Mouse (Mus musculus) hindbrain, embryonic 12.5 days (tissue): Measurements from ENCODE around the gene 4930595D18Rik. TPM values are rescaled to one million over a fixed set of nuclear protein-coding genes. Genes with fewer than 3 reads are reported as not detected.

Experiments used
- ATAC-seq: fragments of 200-750 bp; cut with Nextera tagmentation; 2 replicates; pipeline ENCODE4 v1.8.0; 2017; ENCODE audit warnings: moderate TSS enrichment; ENCODE audit not compliant: low FRiP score
- H3K27ac ChIP-seq: fragments of 300-500 bp; sonication (generic); 2 replicates; pipeline ENCODE4 v1.5.1; 2016; ENCODE audit warnings: mild to moderate bottlenecking
- H3K27me3 ChIP-seq: fragments of 300-500 bp; sonication (generic); 2 replicates; pipeline ENCODE4 v1.6.1; 2016; ENCODE audit warnings: mild to moderate bottlenecking
- H3K36me3 ChIP-seq: fragments of 300-500 bp; sonication (generic); 2 replicates; pipeline ENCODE4 v1.6.1; 2016; ENCODE audit warnings: mild to moderate bottlenecking
- H3K4me1 ChIP-seq: fragments of 300-500 bp; sonication (generic); 2 replicates; pipeline ENCODE4 v1.6.1; 2016
- H3K4me2 ChIP-seq: fragments of 300-500 bp; sonication (generic); replicated peaks from 2 replicates; pipeline ENCODE4 v1.6.1; 2016; ENCODE audit warnings: mild to moderate bottlenecking
- H3K4me3 ChIP-seq: fragments of 300-500 bp; sonication (generic); 2 replicates; pipeline ENCODE4 v1.5.1; 2016; ENCODE audit warnings: mild to moderate bottlenecking
- H3K9ac ChIP-seq: fragments of 300-500 bp; sonication (generic); 2 replicates; pipeline ENCODE4 v1.6.1; 2016; ENCODE audit warnings: mild to moderate bottlenecking, moderate library complexity
- H3K9me3 ChIP-seq: fragments of 300-500 bp; sonication (generic); replicated peaks from 2 replicates; pipeline ENCODE4 v1.6.1; 2016; ENCODE audit warnings: mild to moderate bottlenecking
- WGBS: fragments of 180-500 bp; shearing (Covaris S2); methylation state at CpG from one replicate; pipeline ENCODE4 v1.1.7; 2016; 5-methylcytosine and 5-hydroxymethylcytosine counted together
- polyA plus RNA-seq: library from polyadenylated mRNA; unstranded; fragments of >200 nt; fragmentation: Nextera tagmentation; extraction: Ambion mirVana; gene quantifications from 2 replicates; pipeline ENCODE4 v1.2.1, GENCODE M21; 2016

The 4930595D18Rik gene
- polyA plus RNA-seq, 1 experiment from 2014 or later, result not detected

- Histone ChIP-seq H3K27ac (peak overlapping the region; percentile 91), H3K9ac (peak overlapping the region; percentile 53; the same call in 1 of the 2 replicates), H3K4me1 (peaks cover 50% of the 10 kb centered on the region), H3K4me2 (peak overlapping the region; percentile 65), H3K9me3 (no peaks in the 10 kb centered on the region), H3K36me3 (no peaks in the 10 kb centered on the region), H3K27me3 (no peaks in the 10 kb centered on the region), H3K4me3 (peak overlapping the region; percentile 31)
- WGBS, result 1% methylated on average over 13 of the region's 13 CpGs
- ATAC-seq, result peak; percentile 87
Observed at GRCm38 (mm10) chr12:111164310-111164751, 20.0 kb downstream of the 4930595D18Rik start.

GRCm38 (mm10) chr12:111162312-111163061, 21.8 kb downstream of the 4930595D18Rik start:
- Histone ChIP-seq H3K4me2 (peak overlapping the region; percentile 46), H3K9ac (peak overlapping the region; percentile 32), H3K27me3 (no peaks in the 10 kb centered on the region), H3K4me3 (peak overlapping the region; percentile 7; the same call in 1 of the 2 replicates), H3K27ac (peak overlapping the region; percentile 82), H3K4me1 (peaks cover 35% of the 10 kb centered on the region), H3K36me3 (no peaks in the 10 kb centered on the region), H3K9me3 (no peaks in the 10 kb centered on the region)
- WGBS, result 11% methylated on average over 16 of the region's 16 CpGs
- ATAC-seq, result peak; percentile 47

GRCm38 (mm10) chr12:111161943-111162311, 22.4 kb downstream of the 4930595D18Rik start:
- H3K4me2 ChIP-seq, result peak overlapping the region; percentile 46
- no peaks in the 10 kb centered on the region for H3K36me3 ChIP-seq
- H3K27me3 ChIP-seq, result no peaks in the 10 kb centered on the region
- ATAC-seq, result no peak
- peaks cover 35% of the 10 kb centered on the region for H3K4me1 ChIP-seq
- H3K27ac ChIP-seq, result peak overlapping the region; percentile 82
- 0 out of 2 replicates have a peak overlapping the region, but pooled peaks have one; percentile 7 for H3K4me3 ChIP-seq
- no peak overlapping the region; the same call in 1 of the 2 replicates for H3K9ac ChIP-seq
- H3K9me3 ChIP-seq, result no peaks in the 10 kb centered on the region
- 35% methylated on average over 7 of the region's 7 CpGs for WGBS

GRCm38 (mm10) chr12:111160871-111161270, 23.4 kb downstream of the 4930595D18Rik start:
- H3K36me3 ChIP-seq, result no peaks in the 10 kb centered on the region
- H3K27ac ChIP-seq, result no peak overlapping the region
- no peak overlapping the region for H3K9ac ChIP-seq
- H3K9me3 ChIP-seq, result no peaks in the 10 kb centered on the region
- H3K27me3 ChIP-seq, result no peaks in the 10 kb centered on the region
- H3K4me2 ChIP-seq, result no peak overlapping the region
- no peak overlapping the region for H3K4me3 ChIP-seq
- 91% methylated on average over 10 of the region's 10 CpGs for WGBS
- ATAC-seq, result no peak
- peaks cover 34% of the 10 kb centered on the region for H3K4me1 ChIP-seq

- 74% methylated on average over 12 of the region's 12 CpGs for WGBS
- no peak overlapping the region for H3K9ac ChIP-seq
- no peak for ATAC-seq
- H3K4me1 ChIP-seq, result peaks cover 25% of the 10 kb centered on the region
- H3K4me2 ChIP-seq, result no peak overlapping the region
- H3K27ac ChIP-seq, result no peak overlapping the region
- no peaks in the 10 kb centered on the region for H3K27me3 ChIP-seq
- H3K36me3 ChIP-seq, result no peaks in the 10 kb centered on the region
- H3K9me3 ChIP-seq, result no peaks in the 10 kb centered on the region
- H3K4me3 ChIP-seq, result no peak overlapping the region
Observed at GRCm38 (mm10) chr12:111159659-111160428, 24.4 kb downstream of the 4930595D18Rik start.

- Histone ChIP-seq H3K9ac (no peak overlapping the region), H3K27ac (no peak overlapping the region), H3K4me1 (peaks cover 6% of the 10 kb centered on the region; the same call in 1 of the 2 replicates), H3K4me3 (no peak overlapping the region), H3K27me3 (no peaks in the 10 kb centered on the region), H3K4me2 (no peak overlapping the region), H3K36me3 (no peaks in the 10 kb centered on the region), H3K9me3 (no peaks in the 10 kb centered on the region)
- ATAC-seq, result no peak
- WGBS, result 88% methylated on average over 1 of the region's 1 CpGs
Observed at GRCm38 (mm10) chr12:111155756-111156155, 28.5 kb downstream of the 4930595D18Rik start.

- Histone ChIP-seq H3K27ac (no peak overlapping the region), H3K9ac (no peak overlapping the region)
- 86% methylated on average over 6 of the region's 6 CpGs for WGBS
Observed at GRCm38 (mm10) chr12:111154641-111155040, 29.6 kb downstream of the 4930595D18Rik start.

GRCm38 (mm10) chr12:111153946-111154345, 30.3 kb downstream of the 4930595D18Rik start:
- H3K4me2 ChIP-seq, result no peak overlapping the region
- no peak overlapping the region for H3K4me3 ChIP-seq
- H3K27ac ChIP-seq, result no peak overlapping the region
- ATAC-seq, result no peak
- whole genome bisulfite sequencing, result 80% methylated on average over 5 of the region's 5 CpGs
- H3K36me3 ChIP-seq, result no peaks in the 10 kb centered on the region
- peaks cover 6% of the 10 kb centered on the region; the same call in 1 of the 2 replicates for H3K4me1 ChIP-seq
- no peaks in the 10 kb centered on the region for H3K9me3 ChIP-seq
- H3K9ac ChIP-seq, result no peak overlapping the region
- no peaks in the 10 kb centered on the region for H3K27me3 ChIP-seq

More at GRCm38 (mm10) chr12:111154641-111155040, 29.6 kb downstream of the 4930595D18Rik start:
- H3K36me3 ChIP-seq, result no peaks in the 10 kb centered on the region
- H3K4me3 ChIP-seq, result no peak overlapping the region
- no peak for ATAC-seq
- peaks cover 6% of the 10 kb centered on the region; the same call in 1 of the 2 replicates for H3K4me1 ChIP-seq
- no peak overlapping the region for H3K4me2 ChIP-seq
- H3K9me3 ChIP-seq, result no peaks in the 10 kb centered on the region
- no peaks in the 10 kb centered on the region for H3K27me3 ChIP-seq

GRCm38 (mm10) chr12:111152981-111153710, 31.1 kb downstream of the 4930595D18Rik start:
- no peak for ATAC-seq
- Histone ChIP-seq H3K9ac (no peak overlapping the region), H3K27ac (no peak overlapping the region), H3K4me1 (peaks cover 6% of the 10 kb centered on the region; the same call in 1 of the 2 replicates), H3K27me3 (no peaks in the 10 kb centered on the region), H3K4me2 (no peak overlapping the region), H3K36me3 (no peaks in the 10 kb centered on the region), H3K9me3 (no peaks in the 10 kb centered on the region), H3K4me3 (no peak overlapping the region)
- WGBS, result 75% methylated on average over 7 of the region's 7 CpGs

GRCm38 (mm10) chr12:111152579-111152978, 31.7 kb downstream of the 4930595D18Rik start:
- WGBS, result 89% methylated on average over 6 of the region's 6 CpGs
- no peak for ATAC-seq

GRCm38 (mm10) chr12:111151422-111152156, 32.7 kb downstream of the 4930595D18Rik start:
- H3K4me1 ChIP-seq, result peaks cover 10% of the 10 kb centered on the region; the same call in 1 of the 2 replicates
- no peak overlapping the region for H3K9ac ChIP-seq
- ATAC-seq, result no peak
- WGBS, result 87% methylated on average over 5 of the region's 5 CpGs
- no peaks in the 10 kb centered on the region for H3K27me3 ChIP-seq
- H3K4me2 ChIP-seq, result no peak overlapping the region
- no peak overlapping the region for H3K27ac ChIP-seq
- H3K4me3 ChIP-seq, result no peak overlapping the region
- no peaks in the 10 kb centered on the region for H3K36me3 ChIP-seq
- no peaks in the 10 kb centered on the region for H3K9me3 ChIP-seq

More at GRCm38 (mm10) chr12:111152579-111152978, 31.7 kb downstream of the 4930595D18Rik start:
- H3K4me2 ChIP-seq, result no peak overlapping the region
- H3K4me3 ChIP-seq, result no peak overlapping the region
- H3K27ac ChIP-seq, result no peak overlapping the region
- H3K36me3 ChIP-seq, result no peaks in the 10 kb centered on the region
- H3K4me1 ChIP-seq, result peaks cover 6% of the 10 kb centered on the region; the same call in 1 of the 2 replicates
- H3K9ac ChIP-seq, result no peak overlapping the region
- H3K9me3 ChIP-seq, result no peaks in the 10 kb centered on the region
- H3K27me3 ChIP-seq, result no peaks in the 10 kb centered on the region
